Mouse (Mus musculus) embryonic fibroblast, embryonic 13.5 days (primary cell): ENCODE measurements around the gene Ndufs3.

Source experiments
- CTCF ChIP-seq: IDR thresholded peaks from 2 replicates; pipeline ENCODE4 v1.5.1; 2011; ENCODE audit warnings: mild to moderate bottlenecking, control low read depth, low read length, moderate library complexity, borderline replicate concordance; ENCODE audit not compliant: insufficient read depth
- POLR2A ChIP-seq: IDR thresholded peaks from 2 replicates; pipeline ENCODE4 v1.6.1; 2011; ENCODE audit warnings: low read depth, mild to moderate bottlenecking, control low read depth, low read length, moderate library complexity

- TF ChIP-seq CTCF: no peak
- no peak for TF ChIP-seq POLR2A
Observed at GRCm38 (mm10) chr2:90846171-90846570, 58.5 kb downstream of the Ndufs3 start.
